Mouse (Mus musculus) lung, embryonic 16.5 days (tissue): ENCODE measurements around the gene Gm47995. TPM values are rescaled to one million over a fixed set of nuclear protein-coding genes. Genes with fewer than 3 reads are reported as not detected.

ENCODE experiments used
- ATAC-seq: fragments of 200-750 bp; cut with Nextera tagmentation; 2 replicates; pipeline ENCODE4 v1.8.0; 2017; ENCODE audit warnings: low read depth, mild to moderate bottlenecking, moderate library complexity
- H3K27ac ChIP-seq: fragments of 300-500 bp; sonication (generic); 2 replicates; pipeline ENCODE4 v1.5.1; 2014; ENCODE audit warnings: mild to moderate bottlenecking, control low read depth, low read length
- H3K27me3 ChIP-seq: fragments of 300-500 bp; sonication (generic); 2 replicates; pipeline ENCODE4 v1.6.1; 2014; ENCODE audit warnings: low read depth, low read length, mixed read lengths; ENCODE audit not compliant: control insufficient read depth, insufficient read depth
- H3K36me3 ChIP-seq: fragments of 300-500 bp; sonication (generic); 2 replicates; pipeline ENCODE4 v1.6.1; 2014; ENCODE audit warnings: low read length; ENCODE audit not compliant: control insufficient read depth, insufficient read depth
- H3K4me1 ChIP-seq: fragments of 300-500 bp; sonication (generic); replicated peaks from 2 replicates; pipeline ENCODE4 v1.6.1; 2014; ENCODE audit warnings: low read length, mixed read lengths; ENCODE audit not compliant: control insufficient read depth, insufficient read depth
- H3K4me2 ChIP-seq: fragments of 300-500 bp; sonication (generic); 2 replicates; pipeline ENCODE4 v1.6.1; 2014; ENCODE audit warnings: low read depth, low read length, control low read depth
- H3K4me3 ChIP-seq: fragments of 300-500 bp; sonication (generic); 2 replicates; pipeline ENCODE4 v1.5.1; 2014; ENCODE audit warnings: mild to moderate bottlenecking, low read length, control low read depth
- H3K9ac ChIP-seq: fragments of 300-500 bp; sonication (generic); 2 replicates; pipeline ENCODE4 v1.6.1; 2014; ENCODE audit warnings: low read length, control low read depth
- H3K9me3 ChIP-seq: fragments of 300-500 bp; sonication (generic); 2 replicates; pipeline ENCODE4 v1.6.1; 2016; ENCODE audit warnings: low read length; ENCODE audit not compliant: control insufficient read depth
- WGBS: fragments of 180-500 bp; shearing (Covaris S2); extraction: QIAGEN DNeasy Blood & Tissue Kit; methylation state at CpG from one replicate; pipeline ENCODE4 v1.1.7; 2014; 5-methylcytosine and 5-hydroxymethylcytosine counted together
- polyA plus RNA-seq: library from polyadenylated mRNA; unstranded; fragments of >200 nt; fragmentation: Nextera tagmentation; extraction: Ambion mirVana; gene quantifications from 2 replicates; pipeline ENCODE4 v1.2.1, GENCODE M21; 2015

The Gm47995 gene
- polyA plus RNA-seq, 1 experiment from 2014 or later = not detected

DNA sequence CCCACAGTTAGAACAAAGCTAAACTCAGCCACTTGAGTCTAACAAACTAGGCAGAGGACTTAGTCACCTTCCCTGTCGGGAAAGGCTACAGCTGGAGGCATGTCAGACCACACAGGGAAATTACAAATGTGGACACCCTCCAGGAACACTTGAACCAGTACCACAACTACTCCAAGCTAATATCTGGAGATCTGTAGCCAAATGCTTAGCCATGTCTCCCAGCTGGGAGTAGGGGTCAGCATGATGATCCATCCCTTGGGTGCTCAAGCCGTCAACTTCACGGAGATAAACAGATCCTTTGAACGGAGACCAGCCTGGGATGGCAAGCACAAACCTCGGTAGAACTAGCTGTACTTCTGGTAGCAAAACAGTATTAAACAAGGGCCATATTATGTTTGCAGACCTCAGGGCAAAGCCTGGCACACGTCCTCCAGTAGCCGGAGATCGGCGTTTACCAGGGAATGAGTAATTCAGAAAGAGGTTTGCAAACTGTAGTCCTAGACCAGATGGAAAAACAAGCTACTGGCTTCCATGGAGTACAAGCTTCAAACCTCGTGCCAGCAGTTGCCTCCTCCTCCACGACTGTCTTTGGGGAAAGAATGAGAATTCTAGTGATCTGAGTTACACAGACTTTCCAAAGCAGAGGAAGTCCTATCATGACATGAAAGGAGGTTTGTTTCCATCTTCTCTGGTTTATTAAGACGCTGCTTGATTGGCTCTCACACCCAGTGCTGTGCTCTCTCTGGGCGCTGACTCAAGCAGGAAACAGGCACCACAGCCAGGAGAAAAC lies 38.1 kb downstream of the Gm47995 start:
- Histone ChIP-seq H3K36me3 (no peaks in the 10 kb centered on the region), H3K27ac (peak overlapping the region; percentile 57), H3K27me3 (no peaks in the 10 kb centered on the region), H3K4me1 (peaks cover 13% of the 10 kb centered on the region; the same call in 1 of the 2 replicates), H3K4me2 (no peak overlapping the region), H3K4me3 (no peak overlapping the region), H3K9ac (no peak overlapping the region), H3K9me3 (peaks cover 5% of the 10 kb centered on the region; the same call in 1 of the 2 replicates)
- WGBS = 53% methylated on average over 13 of the region's 13 CpGs
- peak; percentile 53 for ATAC-seq

DNA sequence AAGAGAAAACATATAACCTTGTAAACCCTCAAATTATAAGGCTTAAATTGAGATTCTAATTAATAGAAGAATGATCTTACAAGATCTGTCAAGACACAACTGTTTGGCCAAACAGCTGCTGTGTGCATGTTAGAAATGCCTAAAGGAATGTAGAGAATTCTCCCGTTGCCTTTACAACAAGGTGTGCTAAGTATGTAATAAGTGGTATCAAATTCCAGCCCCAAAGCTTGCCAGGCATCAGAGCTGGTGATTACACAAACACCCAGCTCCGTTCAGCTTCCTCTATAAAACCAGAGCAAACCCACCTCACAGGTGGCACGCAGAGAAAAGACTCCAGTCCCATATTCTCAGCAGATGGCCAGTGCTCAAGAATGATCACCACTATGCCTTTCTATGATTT lies 39.5 kb downstream of the Gm47995 start:
- H3K9ac ChIP-seq = no peak overlapping the region
- H3K9me3 ChIP-seq = peaks cover 8% of the 10 kb centered on the region; the same call in 1 of the 2 replicates
- H3K4me1 ChIP-seq = peaks cover 13% of the 10 kb centered on the region; the same call in 1 of the 2 replicates
- no peak overlapping the region for H3K4me3 ChIP-seq
- ATAC-seq = peak; percentile 33; the same call in 1 of the 2 replicates
- H3K4me2 ChIP-seq = no peak overlapping the region
- 49% methylated on average over 3 of the region's 3 CpGs for WGBS
- no peaks in the 10 kb centered on the region for H3K36me3 ChIP-seq
- H3K27me3 ChIP-seq = no peaks in the 10 kb centered on the region
- H3K27ac ChIP-seq = no peak overlapping the region

DNA sequence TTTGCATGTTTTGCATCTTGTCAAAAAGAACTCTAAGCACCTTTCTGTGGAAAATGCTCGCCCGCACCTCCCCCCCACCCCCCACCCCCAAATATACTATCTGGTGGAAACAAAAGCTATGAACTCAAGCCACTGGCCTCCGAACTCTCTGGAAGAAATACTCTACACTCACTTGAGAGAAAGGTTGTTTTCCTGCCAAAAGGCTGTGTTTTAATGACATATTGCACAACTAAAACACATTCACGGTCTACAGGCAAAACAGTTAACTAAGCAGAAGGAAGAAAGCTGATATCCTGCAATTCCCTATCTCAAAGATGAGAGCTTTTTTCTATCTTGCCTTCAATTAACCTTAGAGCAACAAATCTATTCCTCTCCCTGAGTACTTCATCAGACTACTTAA lies 45.1 kb downstream of the Gm47995 start:
- WGBS = 76% methylated on average over 4 of the region's 4 CpGs
- Histone ChIP-seq H3K4me2 (no peak overlapping the region), H3K36me3 (no peaks in the 10 kb centered on the region), H3K9ac (no peak overlapping the region), H3K27ac (no peak overlapping the region), H3K9me3 (peaks cover 8% of the 10 kb centered on the region; the same call in 1 of the 2 replicates), H3K4me1 (0 out of 2 replicates have a peak, but pooled peaks cover 1% of the 10 kb centered on the region), H3K4me3 (no peak overlapping the region), H3K27me3 (no peaks in the 10 kb centered on the region)
- ATAC-seq = no peak

DNA sequence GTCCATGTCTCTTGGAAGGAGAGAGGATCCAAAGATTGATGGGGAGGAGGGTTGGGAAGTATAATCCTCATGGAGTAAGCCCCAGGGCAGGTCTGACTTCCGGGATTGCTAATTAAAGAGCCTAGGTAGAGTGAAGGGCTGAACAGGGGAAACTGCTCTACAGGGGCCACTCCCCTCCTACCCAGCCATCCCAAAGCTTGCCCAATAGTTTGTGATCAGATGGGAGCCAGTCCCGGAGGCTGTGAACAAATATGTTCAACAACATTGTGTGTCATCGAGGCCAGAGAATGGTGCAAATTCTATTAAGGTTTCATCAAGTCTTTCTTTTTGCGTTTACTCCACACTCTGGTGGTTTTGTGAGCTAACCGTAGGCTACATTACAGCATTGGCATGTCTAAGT lies 45.8 kb downstream of the Gm47995 start:
- 90% methylated on average over 5 of the region's 5 CpGs for WGBS

DNA sequence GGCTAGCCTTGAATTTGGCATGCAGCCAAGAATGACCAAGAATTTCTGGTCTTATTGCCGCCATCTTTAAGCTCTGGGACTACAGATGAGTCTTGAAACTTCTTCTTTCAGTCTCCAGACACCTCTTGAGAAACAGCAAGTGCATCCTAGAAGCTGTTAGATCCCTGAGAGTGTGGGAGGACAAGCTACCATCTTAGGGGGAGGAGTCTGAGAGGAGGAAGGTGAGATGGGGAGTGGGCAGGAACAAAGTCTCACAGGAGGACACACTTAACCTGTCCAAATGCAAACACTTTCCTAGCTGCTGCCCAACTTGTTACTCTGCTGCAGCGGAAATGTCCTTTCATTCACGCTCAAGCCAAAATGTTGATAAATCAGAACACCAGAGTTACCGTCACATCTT lies 46.5 kb downstream of the Gm47995 start:
- Histone ChIP-seq H3K27ac (no peak overlapping the region), H3K9me3 (peaks cover 8% of the 10 kb centered on the region; the same call in 1 of the 2 replicates), H3K4me3 (no peak overlapping the region), H3K27me3 (no peaks in the 10 kb centered on the region), H3K36me3 (no peaks in the 10 kb centered on the region), H3K4me2 (no peak overlapping the region), H3K9ac (no peak overlapping the region), H3K4me1 (no peaks in the 10 kb centered on the region)
- WGBS = 52% methylated on average over 4 of the region's 4 CpGs
- ATAC-seq = 0 out of 2 replicates have a peak, but pooled peaks have one; percentile 38

More for the DNA sequence above, 45.8 kb downstream of the Gm47995 start:
- H3K4me1 ChIP-seq = no peaks in the 10 kb centered on the region
- no peak overlapping the region for H3K9ac ChIP-seq
- peaks cover 8% of the 10 kb centered on the region; the same call in 1 of the 2 replicates for H3K9me3 ChIP-seq
- no peak overlapping the region for H3K27ac ChIP-seq
- no peak overlapping the region for H3K4me2 ChIP-seq
- H3K27me3 ChIP-seq = no peaks in the 10 kb centered on the region
- ATAC-seq = no peak
- no peak overlapping the region for H3K4me3 ChIP-seq
- H3K36me3 ChIP-seq = no peaks in the 10 kb centered on the region

DNA sequence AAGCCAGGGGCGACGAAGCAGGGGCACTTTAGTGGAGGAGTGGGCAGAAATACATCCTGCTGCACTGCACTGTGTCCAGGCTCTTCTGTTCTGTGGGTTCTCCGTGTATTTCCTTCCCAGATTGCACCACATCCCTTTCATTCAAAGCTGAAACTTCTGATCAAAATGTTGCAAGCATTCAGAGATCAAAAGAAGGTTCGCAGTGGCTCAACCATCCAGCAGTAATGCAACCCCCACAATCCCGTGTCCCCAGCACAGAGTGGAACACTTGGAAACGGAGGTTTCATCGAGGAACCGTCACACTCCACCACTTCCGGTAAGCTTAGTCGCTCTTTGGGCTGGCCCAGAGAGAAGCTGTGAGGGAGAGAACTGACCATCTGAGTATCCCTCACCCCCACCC lies 46.9 kb downstream of the Gm47995 start:
- Histone ChIP-seq H3K9me3 (peaks cover 6% of the 10 kb centered on the region; the same call in 1 of the 2 replicates), H3K4me2 (no peak overlapping the region), H3K27ac (no peak overlapping the region), H3K36me3 (no peaks in the 10 kb centered on the region), H3K9ac (no peak overlapping the region), H3K4me3 (no peak overlapping the region), H3K27me3 (no peaks in the 10 kb centered on the region), H3K4me1 (no peaks in the 10 kb centered on the region)
- 61% methylated on average over 10 of the region's 10 CpGs for WGBS
- ATAC-seq = no peak

DNA sequence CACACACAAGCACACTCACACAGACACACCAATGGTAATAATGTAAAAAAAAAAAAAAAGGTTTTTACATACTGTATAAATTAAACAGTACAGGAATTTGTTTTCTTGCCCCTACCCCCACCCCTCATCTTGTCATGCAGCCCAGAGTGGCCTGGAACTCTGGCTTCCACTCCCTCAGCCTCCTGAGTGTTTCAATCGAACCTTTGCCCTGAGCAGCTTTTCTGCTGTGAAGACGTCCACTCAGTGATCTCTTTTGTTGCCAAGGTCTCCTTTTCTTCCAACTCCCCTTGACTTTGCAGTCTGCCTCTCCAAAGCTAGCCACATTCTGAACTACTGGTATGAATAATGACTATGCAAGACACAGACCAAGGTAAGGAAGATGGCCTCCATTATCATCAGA lies 47.6 kb downstream of the Gm47995 start:
- ATAC-seq = no peak
- no peak overlapping the region for H3K4me2 ChIP-seq
- WGBS = 57% methylated on average over 2 of the region's 2 CpGs

More for the DNA sequence above, 47.6 kb downstream of the Gm47995 start:
- no peaks in the 10 kb centered on the region for H3K36me3 ChIP-seq
- H3K27me3 ChIP-seq = no peaks in the 10 kb centered on the region
- H3K4me3 ChIP-seq = no peak overlapping the region
- H3K4me1 ChIP-seq = no peaks in the 10 kb centered on the region
- peaks cover 3% of the 10 kb centered on the region; the same call in 1 of the 2 replicates for H3K9me3 ChIP-seq
- no peak overlapping the region for H3K27ac ChIP-seq
- H3K9ac ChIP-seq = no peak overlapping the region

Other genes with a start within 250 kb of the Gm47995 start
- gene Hmcn1, start 205.0 kb upstream of the Gm47995 start, polyA plus RNA-seq = 11.7 and 12.0 TPM in 2 replicates
- gene Gm47985, start 15.9 kb upstream of the Gm47995 start, polyA plus RNA-seq = 0.11 TPM in 1 of 2 replicates, not detected in the other
- not detected in 2 replicates for gene Gm8947, start 6.1 kb upstream of the Gm47995 start, polyA plus RNA-seq
- gene 3110040M04Rik, start 5.7 kb downstream of the Gm47995 start, polyA plus RNA-seq = not detected in 2 replicates
- gene Gm47996, start 11.7 kb downstream of the Gm47995 start, polyA plus RNA-seq = not detected in 2 replicates
- gene Ivns1abp, start 146.0 kb downstream of the Gm47995 start, polyA plus RNA-seq = 212 and 230 TPM in 2 replicates
- 32.0 and 38.7 TPM in 2 replicates for gene Swt1, start 230.0 kb downstream of the Gm47995 start, polyA plus RNA-seq
- gene Trmt1l, start 230.1 kb downstream of the Gm47995 start, polyA plus RNA-seq = 39.9 and 41.7 TPM in 2 replicates